Mouse (Mus musculus): ENCODE measurements at regions not wholly inside any gene's neighbourhood (a gene's known extent, or its start where the extent isn't known, plus 50 kb on each side); places are given as distances from the start of the nearest gene placed in this dataset.
A peak's percentile ranks its signal among the peaks of the same experiment; 100 is the strongest.

GRCm38 (mm10) chr5:148820476-148820875 is 108.6 kb downstream of the Katnal1 start:
- TF ChIP-seq POLR2A (IDR thresholded peaks at IDR 0.05; ENCODE audit: borderline replicate concordance, extremely low read depth, insufficient read depth, insufficient read length, poor library complexity, severe bottlenecking) (no peak), CTCF (IDR thresholded peaks at IDR 0.05; ENCODE audit: borderline replicate concordance, extremely low read depth, insufficient read depth, insufficient read length) (no peak)
- DNase-seq (ENCODE audit: low read depth), result peak; percentile 80

DNA sequence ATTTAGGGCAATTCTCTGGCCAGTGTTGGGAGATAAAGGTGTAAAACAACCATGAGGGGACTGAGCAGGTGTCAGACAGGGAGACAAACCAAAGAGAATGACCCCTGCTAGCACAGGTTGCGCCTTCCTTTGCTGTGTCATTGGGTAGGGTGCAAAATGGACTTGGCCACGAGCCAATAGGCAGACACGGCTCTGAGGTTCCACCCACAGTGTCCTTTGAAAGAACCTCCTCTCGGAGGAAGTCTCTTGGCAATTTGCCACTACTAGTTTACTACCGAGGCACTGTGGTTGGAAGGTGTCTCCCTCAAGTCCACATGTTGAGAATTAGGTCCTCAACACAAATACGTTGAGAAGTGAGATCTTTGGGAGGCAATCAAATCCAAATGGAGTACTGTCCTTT is 109.7 kb downstream of the Katnal1 start:
- TF ChIP-seq POLR2A (IDR thresholded peaks at IDR 0.05; ENCODE audit: borderline replicate concordance, extremely low read depth, insufficient read depth, insufficient read length, poor library complexity, severe bottlenecking) (no peak), CTCF (IDR thresholded peaks at IDR 0.05; ENCODE audit: borderline replicate concordance, extremely low read depth, insufficient read depth, insufficient read length) (no peak)
- no peak for DNase-seq (ENCODE audit: low read depth)

GRCm38 (mm10) chr5:148818746-148819145 is 110.4 kb downstream of the Katnal1 start:
- no peak for DNase-seq (ENCODE audit: low read depth)
- TF ChIP-seq POLR2A (IDR thresholded peaks at IDR 0.05; ENCODE audit: borderline replicate concordance, extremely low read depth, insufficient read depth, insufficient read length, poor library complexity, severe bottlenecking), result no peak
- no peak for TF ChIP-seq CTCF (IDR thresholded peaks at IDR 0.05; ENCODE audit: borderline replicate concordance, extremely low read depth, insufficient read depth, insufficient read length)

- no peak for DNase-seq (ENCODE audit: low read depth)
- no peak for TF ChIP-seq CTCF (IDR thresholded peaks at IDR 0.05; ENCODE audit: borderline replicate concordance, extremely low read depth, insufficient read depth, insufficient read length)
- no peak for TF ChIP-seq POLR2A (IDR thresholded peaks at IDR 0.05; ENCODE audit: borderline replicate concordance, extremely low read depth, insufficient read depth, insufficient read length, poor library complexity, severe bottlenecking)
Measured at GRCm38 (mm10) chr5:148812840-148813239, 116.3 kb downstream of the Katnal1 start.

- peak; percentile 86 for DNase-seq (ENCODE audit: low read depth)
- TF ChIP-seq CTCF (IDR thresholded peaks at IDR 0.05; ENCODE audit: borderline replicate concordance, extremely low read depth, insufficient read depth, insufficient read length) (peak; percentile 80; the same call in 1 of the 2 replicates), POLR2A (IDR thresholded peaks at IDR 0.05; ENCODE audit: borderline replicate concordance, extremely low read depth, insufficient read depth, insufficient read length, poor library complexity, severe bottlenecking) (no peak)
Measured at GRCm38 (mm10) chr5:148812016-148812415, 117.1 kb downstream of the Katnal1 start.

- no peak for DNase-seq (ENCODE audit: low read depth)
- TF ChIP-seq CTCF (IDR thresholded peaks at IDR 0.05; ENCODE audit: borderline replicate concordance, extremely low read depth, insufficient read depth, insufficient read length) (no peak), POLR2A (IDR thresholded peaks at IDR 0.05; ENCODE audit: borderline replicate concordance, extremely low read depth, insufficient read depth, insufficient read length, poor library complexity, severe bottlenecking) (no peak)
Measured at GRCm38 (mm10) chr5:148809485-148809884, 119.6 kb downstream of the Katnal1 start.

GRCm38 (mm10) chr5:148809055-148809454 is 120.1 kb downstream of the Katnal1 start:
- TF ChIP-seq POLR2A (IDR thresholded peaks at IDR 0.05; ENCODE audit: borderline replicate concordance, extremely low read depth, insufficient read depth, insufficient read length, poor library complexity, severe bottlenecking), result no peak
- TF ChIP-seq CTCF (IDR thresholded peaks at IDR 0.05; ENCODE audit: borderline replicate concordance, extremely low read depth, insufficient read depth, insufficient read length), result no peak
- DNase-seq (ENCODE audit: low read depth), result no peak

DNA sequence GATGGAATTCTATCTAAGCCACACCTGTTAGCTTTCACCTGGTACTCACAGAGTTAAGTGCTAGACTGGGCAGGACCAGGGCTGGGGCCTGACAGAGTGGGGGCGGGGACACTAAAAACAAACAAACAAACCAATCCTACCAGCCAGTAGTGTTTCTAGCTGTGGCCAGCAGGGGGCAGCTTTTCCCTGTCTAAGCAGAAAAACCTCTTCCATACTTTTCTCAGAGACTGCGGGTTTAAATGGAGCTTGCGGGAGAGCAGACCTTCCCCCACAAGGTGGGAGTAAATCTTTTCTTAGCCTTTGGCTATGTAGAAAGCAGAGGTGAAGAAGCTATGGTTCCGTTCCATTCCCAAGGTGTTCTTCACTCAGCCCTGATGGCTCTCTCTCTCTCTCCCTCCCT is 120.7 kb downstream of the Katnal1 start:
- peak; percentile 77; the same call in 1 of the 2 replicates for TF ChIP-seq CTCF (IDR thresholded peaks at IDR 0.05; ENCODE audit: borderline replicate concordance, extremely low read depth, insufficient read depth, insufficient read length)
- no peak for TF ChIP-seq POLR2A (IDR thresholded peaks at IDR 0.05; ENCODE audit: borderline replicate concordance, extremely low read depth, insufficient read depth, insufficient read length, poor library complexity, severe bottlenecking)
- peak; percentile 91 for DNase-seq (ENCODE audit: low read depth)

DNA sequence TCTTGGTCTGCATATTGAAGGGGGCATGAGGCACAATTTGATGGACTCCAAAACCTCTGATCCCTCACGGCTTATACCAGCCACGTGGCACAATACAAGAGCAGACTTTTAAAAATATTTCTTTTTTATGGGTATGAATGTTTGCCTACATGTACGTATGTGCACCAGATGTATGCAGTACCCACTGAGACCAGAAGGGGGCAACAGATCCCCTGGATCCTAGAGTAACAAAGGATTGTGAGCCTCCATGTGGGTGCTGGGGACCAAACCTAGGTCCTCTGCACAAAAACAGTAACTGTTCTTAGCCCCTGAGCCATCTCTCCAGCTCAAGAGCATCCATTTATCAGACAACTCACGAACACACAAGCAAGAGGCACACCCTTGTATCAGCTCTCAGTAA is 121.5 kb downstream of the Katnal1 start:
- DNase-seq (ENCODE audit: low read depth), result no peak
- TF ChIP-seq CTCF (IDR thresholded peaks at IDR 0.05; ENCODE audit: borderline replicate concordance, extremely low read depth, insufficient read depth, insufficient read length) (no peak), POLR2A (IDR thresholded peaks at IDR 0.05; ENCODE audit: borderline replicate concordance, extremely low read depth, insufficient read depth, insufficient read length, poor library complexity, severe bottlenecking) (no peak)

DNA sequence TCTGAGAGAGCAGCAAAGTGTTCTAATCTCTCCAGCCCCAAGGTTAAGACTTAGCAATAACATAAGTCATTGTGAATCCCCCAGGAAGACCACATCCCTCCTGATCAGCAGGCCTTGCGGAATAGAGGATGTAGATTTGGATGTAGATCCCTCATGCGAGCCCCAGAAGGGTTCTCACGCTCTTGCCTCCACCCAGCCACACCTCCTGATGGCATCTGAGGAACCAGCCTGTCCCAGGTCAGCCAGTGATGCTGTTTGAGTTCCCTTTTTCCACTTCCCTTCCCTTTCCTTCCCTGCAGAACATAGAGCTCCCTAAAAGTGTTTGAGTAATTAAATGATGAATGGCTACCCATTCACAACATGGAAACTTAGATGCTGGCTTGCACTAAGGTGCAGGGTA is 124.1 kb downstream of the Katnal1 start:
- DNase-seq (ENCODE audit: low read depth), result no peak
- TF ChIP-seq POLR2A (IDR thresholded peaks at IDR 0.05; ENCODE audit: borderline replicate concordance, extremely low read depth, insufficient read depth, insufficient read length, poor library complexity, severe bottlenecking), result no peak
- no peak for TF ChIP-seq CTCF (IDR thresholded peaks at IDR 0.05; ENCODE audit: borderline replicate concordance, extremely low read depth, insufficient read depth, insufficient read length)

GRCm38 (mm10) chr5:148803772-148804171 is 125.3 kb downstream of the Katnal1 start:
- DNase-seq (ENCODE audit: low read depth), result no peak
- TF ChIP-seq POLR2A (IDR thresholded peaks at IDR 0.05; ENCODE audit: borderline replicate concordance, extremely low read depth, insufficient read depth, insufficient read length, poor library complexity, severe bottlenecking), result no peak

DNA sequence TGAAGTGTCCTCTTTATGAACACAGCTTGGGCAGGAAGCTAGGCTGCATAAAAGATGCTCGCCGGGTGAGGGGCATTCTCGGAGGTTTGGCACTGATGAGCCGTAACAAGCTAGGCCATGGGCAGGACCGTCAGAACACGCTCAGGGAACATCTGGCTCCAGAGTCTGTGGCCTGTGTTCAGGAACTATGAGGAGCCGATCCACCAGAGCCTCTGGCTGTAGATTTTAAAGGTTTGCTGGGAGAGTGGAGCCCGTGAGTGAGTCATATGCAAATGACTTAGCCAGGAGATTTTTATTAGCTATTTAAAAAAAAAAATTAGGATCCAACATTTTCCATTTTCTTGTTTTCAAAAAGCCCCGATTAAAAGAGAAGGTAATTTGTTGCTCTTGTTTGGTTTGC is 126.4 kb downstream of the Katnal1 start:
- peak; percentile 30 for DNase-seq (ENCODE audit: low read depth)
- TF ChIP-seq CTCF (IDR thresholded peaks at IDR 0.05; ENCODE audit: borderline replicate concordance, extremely low read depth, insufficient read depth, insufficient read length) (no peak), POLR2A (IDR thresholded peaks at IDR 0.05; ENCODE audit: borderline replicate concordance, extremely low read depth, insufficient read depth, insufficient read length, poor library complexity, severe bottlenecking) (no peak)

DNA sequence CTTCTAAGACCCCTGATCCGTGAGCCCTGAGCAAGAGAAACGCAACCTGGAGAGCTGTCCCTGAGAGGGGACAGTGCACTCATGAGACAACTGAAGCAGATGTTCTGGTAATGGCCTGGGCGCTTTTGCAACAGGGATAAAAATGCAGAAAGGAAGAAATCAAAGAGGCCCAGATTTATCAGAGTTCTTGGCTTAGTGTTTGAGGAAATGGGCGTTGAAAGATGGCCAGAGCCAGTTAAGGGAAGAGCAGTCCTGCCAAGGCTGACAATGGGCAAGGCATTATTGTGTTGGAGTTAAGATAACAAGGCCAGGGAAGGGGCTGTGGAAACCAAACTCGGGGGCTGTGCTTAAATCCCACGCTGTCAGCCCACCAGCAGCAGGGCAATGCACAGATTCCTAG is 130.6 kb downstream of the Katnal1 start:
- DNase-seq (ENCODE audit: low read depth), result no peak
- TF ChIP-seq POLR2A (IDR thresholded peaks at IDR 0.05; ENCODE audit: borderline replicate concordance, extremely low read depth, insufficient read depth, insufficient read length, poor library complexity, severe bottlenecking), result no peak
- TF ChIP-seq CTCF (IDR thresholded peaks at IDR 0.05; ENCODE audit: borderline replicate concordance, extremely low read depth, insufficient read depth, insufficient read length), result no peak

All from brain, embryonic 14.5 days (tissue).